Comparison of ENCODE assay signal across 8 mouse cellular contexts in the genomic region with DNA sequence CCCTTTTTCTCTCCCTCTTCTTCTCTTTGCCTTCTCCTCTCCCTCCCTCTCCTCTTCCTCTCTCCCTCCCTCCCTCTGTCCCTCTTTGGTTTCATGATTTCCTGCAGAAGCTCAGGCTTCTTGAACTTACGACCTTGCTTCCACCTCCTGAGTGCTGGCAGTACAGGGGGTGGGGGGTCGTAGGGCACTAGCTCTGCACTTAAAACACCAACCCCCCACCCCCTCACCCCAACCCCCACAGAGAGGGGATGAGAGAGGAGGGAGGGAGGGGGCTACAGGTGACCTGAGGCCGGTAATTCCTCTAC. TPM values are rescaled to one million over a fixed set of nuclear protein-coding genes. Genes with fewer than 3 reads are reported as not detected.
DNase-seq lines count a peak whose midpoint lies in the region; ATAC-seq and TF ChIP-seq lines count a peak whose summit lies in the region.

No protein-coding gene starts in this region.

- no peaks in the 10 kb centered on the region for H3K27me3 ChIP-seq in forebrain, embryonic 16.5 days (replicated peaks; ENCODE audit: control insufficient read depth, insufficient read depth, low read length)
- no peaks in the 10 kb centered on the region for H3K27me3 ChIP-seq in liver, postnatal 0 days (ENCODE audit: insufficient read depth, low read length)

- no peaks in the 10 kb centered on the region for H3K36me3 ChIP-seq in forebrain, embryonic 16.5 days (ENCODE audit: control insufficient read depth, insufficient read depth)
- H3K36me3 ChIP-seq in liver, postnatal 0 days (replicated peaks; ENCODE audit: insufficient read depth, low read length): peaks cover 6% of the 10 kb centered on the region; the same call in 1 of the 2 replicates

- no peak for TF ChIP-seq EP300 in liver, postnatal 0 days (IDR thresholded peaks at IDR 0.05; ENCODE audit: low read depth)

- H3K4me1 ChIP-seq in forebrain, embryonic 16.5 days (replicated peaks; ENCODE audit: control insufficient read depth, insufficient read depth, low read length): peaks cover 10% of the 10 kb centered on the region
- H3K4me1 ChIP-seq in liver, postnatal 0 days (ENCODE audit: insufficient read depth): peaks cover 14% of the 10 kb centered on the region

- no peak overlapping the region for H3K9ac ChIP-seq in forebrain, embryonic 16.5 days (replicated peaks; ENCODE audit: low read depth, low read length)
- peak overlapping the region; percentile 85 for H3K9ac ChIP-seq in liver, postnatal 0 days (replicated peaks)

- H3K27ac ChIP-seq in forebrain, embryonic 16.5 days (ENCODE audit: low read length): no peak overlapping the region
- H3K27ac ChIP-seq in liver, postnatal 0 days (ENCODE audit: low read depth): peak overlapping the region; percentile 90

- WGBS in forebrain, embryonic 16.5 days: 13% methylated on average over 3 of the region's 3 CpGs
- 0% methylated on average over 3 of the region's 3 CpGs for WGBS in liver, postnatal 0 days (ENCODE audit: insufficient replicate concordance)

- TF ChIP-seq CTCF in liver, postnatal 0 days (IDR thresholded peaks at IDR 0.05; ENCODE audit: low read depth): no peak

- ATAC-seq in forebrain, embryonic 16.5 days: no peak
- no peak for ATAC-seq in liver, postnatal 0 days
- no peak for ATAC-seq in CD4-positive, CD25-positive, alpha-beta regulatory T cell, adult 4 months

- peak overlapping the region; percentile 81 for H3K4me2 ChIP-seq in forebrain, embryonic 16.5 days (ENCODE audit: low read length)
- H3K4me2 ChIP-seq in liver, postnatal 0 days (ENCODE audit: low read depth, low read length): peak overlapping the region; percentile 83

- H3K9me3 ChIP-seq in forebrain, embryonic 16.5 days (ENCODE audit: control insufficient read depth, low read length): no peaks in the 10 kb centered on the region
- H3K9me3 ChIP-seq in liver, postnatal 0 days (ENCODE audit: low read length): peaks cover 2% of the 10 kb centered on the region; the same call in 1 of the 2 replicates

- DNase-seq in heart, adult 11 months: peak; percentile 88
- no peak for DNase-seq in heart, postnatal 4 days
- DNase-seq in 416B (ENCODE audit: low read depth): peak; percentile 62
- DNase-seq in liver, postnatal 0 days: no peak
- no peak for DNase-seq in adrenal gland, postnatal 36 days
- DNase-seq in retina, embryonic 14.5 days (ENCODE audit: low spot score): no peak

- peak overlapping the region; percentile 45 for H3K4me3 ChIP-seq in forebrain, embryonic 16.5 days (replicated peaks; ENCODE audit: low read length)
- peak overlapping the region; percentile 78 for H3K4me3 ChIP-seq in liver, postnatal 0 days (ENCODE audit: low read depth, low read length)

RNA-seq across cellular contexts. Expression of a gene that starts 0.8 kb away (rescaled TPM):
- 10 to 100 TPM; 15.7 to 16.5 TPM for total RNA-seq in heart, postnatal 4 days (2021)
- 6.2 and 6.9 TPM in 2 replicates for polyA plus RNA-seq in forebrain, embryonic 16.5 days (2015; fragmentation: Nextera tagmentation; extraction: Ambion mirVana)
- polyA plus RNA-seq in liver, postnatal 0 days (2015; fragmentation: Nextera tagmentation; extraction: Ambion mirVana): 21.6 and 21.8 TPM in 2 replicates
- polyA plus RNA-seq in CD4-positive, CD25-positive, alpha-beta regulatory T cell, adult 4 months (2017; shearing (Covaris generic)): 100 to 1,000 TPM; 197 to 203 TPM
- 10 to 100 TPM; 20.3 to 22.3 TPM for total RNA-seq in adrenal gland, postnatal 36 days (2021)

Comparison
In these comparisons a context has a peak if more than half of its experiments do, and no peak if none do; other contexts are left out.
1. DNase-seq: peak in heart, adult 11 months (single experiment) and 416B (single experiment); none in heart, postnatal 4 days (single experiment), liver, postnatal 0 days (single experiment), adrenal gland, postnatal 36 days (0 of 2) and retina, embryonic 14.5 days (single experiment).